Mouse (Mus musculus) liver, embryonic 14.5 days (tissue): ENCODE measurements at regions not wholly inside any gene's neighbourhood (a gene's known extent, or its start where the extent isn't known, plus 50 kb on each side); places are given as distances from the start of the nearest gene placed in this dataset.

Experiments
- ATAC-seq: fragments of 200-750 bp; cut with Nextera tagmentation; 2 replicates; pipeline ENCODE4 v1.8.0; 2017; ENCODE audit warnings: moderate number of reproducible peaks, mild to moderate bottlenecking, moderate library complexity; ENCODE audit not compliant: insufficient read depth
- DNase-seq, 3 experiments: peaks; one replicate each; pipeline ENCODE4 v3.0.0-alpha.2; 2012 to 2013; ENCODE audit warnings: low read depth in 3 of 3, low spot score in 3 of 3
- H3K27ac ChIP-seq: fragments of 300-500 bp; sonication (generic); 2 replicates; pipeline ENCODE4 v1.5.1; 2014; ENCODE audit warnings: moderate library complexity, mild to moderate bottlenecking, control low read depth, inconsistent platforms
- H3K27me3 ChIP-seq: fragments of 300-500 bp; sonication (generic); 2 replicates; pipeline ENCODE4 v1.6.1; 2014; ENCODE audit warnings: mild to moderate bottlenecking, low read length, moderate library complexity; ENCODE audit not compliant: control insufficient read depth, insufficient read depth
- H3K36me3 ChIP-seq: fragments of 300-500 bp; sonication (generic); replicated peaks from 2 replicates; pipeline ENCODE4 v1.6.1; 2014; ENCODE audit warnings: low read depth; ENCODE audit not compliant: control insufficient read depth, insufficient read depth
- H3K4me1 ChIP-seq, 2 experiments: fragments of 200-500 bp in 1 of 2; fragments of 300-500 bp in 1 of 2; sonication (generic) in 1 of 2; replicated peaks; 2 replicates each; pipeline ENCODE4 v1.6.1; 2012 to 2014; ENCODE audit warnings: antibody characterized with exemption in 1 of 2, inconsistent platforms in 1 of 2, low read length in 1 of 2; ENCODE audit not compliant: control insufficient read depth in 2 of 2, insufficient read depth in 2 of 2
- H3K4me2 ChIP-seq: fragments of 300-500 bp; sonication (generic); 2 replicates; pipeline ENCODE4 v1.6.1; 2014; ENCODE audit warnings: low read depth, mild to moderate bottlenecking, control low read depth, moderate library complexity
- H3K4me3 ChIP-seq, 2 experiments: fragments of 200-500 bp in 1 of 2; fragments of 300-500 bp in 1 of 2; sonication (generic) in 1 of 2; 2 replicates each; pipeline ENCODE4 v1.5.1; 2012 to 2014; ENCODE audit warnings: low read depth in 2 of 2, low read length in 2 of 2, mild to moderate bottlenecking in 2 of 2, control low read depth in 1 of 2, inconsistent platforms in 1 of 2, moderate library complexity in 1 of 2; ENCODE audit not compliant: insufficient read depth in 1 of 2
- H3K9ac ChIP-seq: fragments of 300-500 bp; sonication (generic); replicated peaks from 2 replicates; pipeline ENCODE4 v1.6.1; 2014; ENCODE audit warnings: mild to moderate bottlenecking, control low read depth, moderate library complexity
- H3K9me3 ChIP-seq: fragments of 300-500 bp; sonication (generic); 2 replicates; pipeline ENCODE4 v1.6.1; 2016; ENCODE audit warnings: low read length, mixed read lengths; ENCODE audit not compliant: control insufficient read depth
- CTCF ChIP-seq: IDR thresholded peaks from 2 replicates; pipeline ENCODE4 v1.5.1; 2016; ENCODE audit warnings: antibody characterized with exemption, low read depth, control low read depth
- EP300 ChIP-seq: IDR thresholded peaks from 2 replicates; pipeline ENCODE4 v1.6.1; 2016; ENCODE audit warnings: antibody characterized with exemption, low read depth
- WGBS: fragments of 180-500 bp; shearing (Covaris S2); extraction: QIAGEN DNeasy Blood & Tissue Kit; methylation state at CpG from one replicate; pipeline ENCODE4 v1.1.7; 2014; ENCODE audit not compliant: insufficient replicate concordance; 5-methylcytosine and 5-hydroxymethylcytosine counted together

GRCm38 (mm10) chr12:49732351-49732750 lies 347.4 kb downstream of the Gm43517 start:
- TF ChIP-seq CTCF, result no peak
- no peak for TF ChIP-seq EP300
- H3K27me3 ChIP-seq, result no peaks in the 10 kb centered on the region
- H3K4me1 ChIP-seq, result no peaks in the 10 kb centered on the region
- no peak overlapping the region for H3K27ac ChIP-seq
- no peak for DNase-seq
- no peak overlapping the region for H3K4me2 ChIP-seq
- no peak for ATAC-seq
- H3K4me3 ChIP-seq, result no peak overlapping the region
- no peaks in the 10 kb centered on the region for H3K9me3 ChIP-seq
- no peak overlapping the region for H3K9ac ChIP-seq
- H3K36me3 ChIP-seq, result no peaks in the 10 kb centered on the region

GRCm38 (mm10) chr12:49737100-49737499 lies 352.1 kb downstream of the Gm43517 start:
- ATAC-seq, result no peak
- Histone ChIP-seq H3K9ac (no peak overlapping the region), H3K4me3 (no peak overlapping the region), H3K27me3 (no peaks in the 10 kb centered on the region), H3K27ac (no peak overlapping the region), H3K9me3 (no peaks in the 10 kb centered on the region), H3K4me2 (no peak overlapping the region), H3K4me1 (no peaks in the 10 kb centered on the region), H3K36me3 (no peaks in the 10 kb centered on the region)
- 59% methylated on average over 4 of the region's 4 CpGs for WGBS
- DNase-seq, result no peak
- TF ChIP-seq CTCF (no peak), EP300 (no peak)

- 74% methylated on average over 12 of the region's 12 CpGs for WGBS
- H3K4me1 ChIP-seq, result no peaks in the 10 kb centered on the region
- TF ChIP-seq CTCF (no peak), EP300 (no peak)
- H3K27me3 ChIP-seq, result no peaks in the 10 kb centered on the region
- no peaks in the 10 kb centered on the region for H3K36me3 ChIP-seq
- H3K27ac ChIP-seq, result no peak overlapping the region
- H3K4me3 ChIP-seq, result no peak overlapping the region
- no peaks in the 10 kb centered on the region for H3K9me3 ChIP-seq
- DNase-seq (no peak), ATAC-seq (no peak)
- no peak overlapping the region for H3K4me2 ChIP-seq
- no peak overlapping the region for H3K9ac ChIP-seq
Measured at GRCm38 (mm10) chr12:49739960-49740740, 355.2 kb downstream of the Gm43517 start.

- no peak overlapping the region for H3K9ac ChIP-seq
- no peak overlapping the region for H3K4me3 ChIP-seq
- 67% methylated on average over 2 of the region's 2 CpGs for WGBS
- DNase-seq (no peak), ATAC-seq (no peak)
- H3K36me3 ChIP-seq, result no peaks in the 10 kb centered on the region
- no peak overlapping the region for H3K27ac ChIP-seq
- TF ChIP-seq CTCF (no peak), EP300 (no peak)
- H3K4me2 ChIP-seq, result no peak overlapping the region
- H3K27me3 ChIP-seq, result no peaks in the 10 kb centered on the region
- no peaks in the 10 kb centered on the region for H3K9me3 ChIP-seq
- no peaks in the 10 kb centered on the region for H3K4me1 ChIP-seq
Measured at GRCm38 (mm10) chr12:49743402-49743801, 358.4 kb downstream of the Gm43517 start.

DNA sequence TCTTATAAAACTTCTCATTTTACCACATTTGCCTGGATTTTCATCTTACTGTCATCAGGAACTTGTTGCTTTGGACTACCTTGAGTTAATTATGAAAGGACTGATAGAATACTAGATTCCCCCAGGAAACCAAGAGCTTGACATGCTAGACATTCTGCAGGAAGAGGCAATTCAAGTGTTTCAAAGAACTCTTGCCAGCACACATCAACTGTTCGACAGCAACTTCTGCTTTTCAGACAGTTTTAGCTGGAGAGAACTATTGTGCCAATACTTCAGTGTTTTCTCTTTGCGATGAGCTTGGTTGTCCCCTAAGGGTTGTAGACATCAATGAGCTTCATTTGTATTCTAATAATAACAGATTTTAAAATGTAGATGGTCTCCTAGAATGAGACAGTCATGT lies 362.1 kb downstream of the Gm43517 start:
- no peak for DNase-seq
- Histone ChIP-seq H3K27ac (no peak overlapping the region), H3K9me3 (no peaks in the 10 kb centered on the region), H3K4me1 (no peaks in the 10 kb centered on the region), H3K36me3 (no peaks in the 10 kb centered on the region), H3K4me2 (no peak overlapping the region), H3K27me3 (no peaks in the 10 kb centered on the region), H3K9ac (no peak overlapping the region), H3K4me3 (no peak overlapping the region)
- TF ChIP-seq CTCF, result no peak
- TF ChIP-seq EP300, result no peak
- 37% methylated on average over 2 of the region's 2 CpGs for WGBS
- no peak for ATAC-seq
